Mouse (Mus musculus) CH12.LX (cell line): ENCODE measurements around the gene D17H6S53E. TPM values are rescaled to one million over a fixed set of nuclear protein-coding genes. Genes with fewer than 3 reads are reported as not detected.
A peak's percentile ranks its signal among the peaks of the same experiment; 100 is the strongest.

ENCODE experiments used
- DNase-seq: peaks from one replicate; pipeline ENCODE4 v3.0.0-alpha.2; 2013; ENCODE audit errors: extremely low read depth
- H3K27ac ChIP-seq: 2 replicates; pipeline ENCODE4 v1.5.1; 2012; ENCODE audit warnings: low read depth, mild to moderate bottlenecking, control low read depth, moderate library complexity; ENCODE audit not compliant: insufficient read depth
- H3K27me3 ChIP-seq: replicated peaks from 2 replicates; pipeline ENCODE3; 2012; ENCODE audit warnings: inconsistent platforms
- H3K36me3 ChIP-seq, 2 experiments: replicated peaks in 1 of 2; 2 replicates each; pipeline versions ENCODE3 to v1.6.1; 2012; ENCODE audit warnings: inconsistent platforms in 1 of 2, low read length in 1 of 2, mild to moderate bottlenecking in 1 of 2, mixed read lengths in 1 of 2, moderate library complexity in 1 of 2; ENCODE audit not compliant: control insufficient read depth in 1 of 2, insufficient read depth in 1 of 2
- H3K4me1 ChIP-seq, 2 experiments: 2 replicates each; pipeline ENCODE4 v1.6.1; 2012; ENCODE audit warnings: inconsistent platforms in 1 of 2, moderate library complexity in 1 of 2; ENCODE audit not compliant: insufficient read depth in 2 of 2, control insufficient read depth in 1 of 2
- H3K4me2 ChIP-seq: 2 replicates; pipeline ENCODE4 v1.6.1; 2012; ENCODE audit warnings: low read depth, mild to moderate bottlenecking, control low read depth; ENCODE audit not compliant: poor library complexity, insufficient read depth, severe bottlenecking
- H3K4me3 ChIP-seq, 3 experiments: fragments of 150-350 bp in 1 of 3; sonication (generic) in 1 of 3; replicated peaks in 1 of 3; 2 replicates each; pipeline versions ENCODE3 to v1.5.1; 2011 to 2012; ENCODE audit warnings: low read depth in 2 of 3, low read length in 2 of 3, mild to moderate bottlenecking in 2 of 3, moderate library complexity in 2 of 3, control low read depth in 1 of 3, improper control_type of control experiment in 1 of 3, inconsistent platforms in 1 of 3, mixed read lengths in 1 of 3; ENCODE audit not compliant: poor library complexity in 1 of 3
- H3K79me2 ChIP-seq: replicated peaks from 2 replicates; pipeline ENCODE4 v1.6.1; 2012; ENCODE audit warnings: mild to moderate bottlenecking, moderate library complexity; ENCODE audit not compliant: control insufficient read depth, poor library complexity, insufficient read depth, severe bottlenecking; ENCODE audit errors: extremely low read depth
- H3K9ac ChIP-seq: 2 replicates; pipeline ENCODE4 v1.6.1; 2012; ENCODE audit warnings: low read depth, mild to moderate bottlenecking, control low read depth, moderate library complexity; ENCODE audit not compliant: insufficient read depth
- H3K9me3 ChIP-seq: replicated peaks from 2 replicates; pipeline ENCODE3; 2012; ENCODE audit warnings: low read length, inconsistent platforms, mixed read lengths
- BHLHE40 ChIP-seq: IDR thresholded peaks from 2 replicates; pipeline ENCODE4 v1.6.1; 2011; ENCODE audit warnings: mild to moderate bottlenecking, low read depth, low read length, improper control_type of control experiment
- CHD1 ChIP-seq: IDR thresholded peaks from 2 replicates; pipeline ENCODE4 v1.6.1; 2012; ENCODE audit warnings: low read depth, low read length, improper control_type of control experiment, inconsistent platforms
- CHD2 ChIP-seq: IDR thresholded peaks from 2 replicates; pipeline ENCODE4 v1.6.1; 2011; ENCODE audit warnings: low read length, improper control_type of control experiment
- CTCF ChIP-seq, 2 experiments: IDR thresholded peaks in 1 of 2; conservative IDR thresholded peaks in 1 of 2; 2 replicates each; pipeline ENCODE4 v1.5.1; 2011 to 2012; ENCODE audit warnings: low read depth in 2 of 2, low read length in 2 of 2, improper control_type of control experiment in 1 of 2, inconsistent platforms in 1 of 2, mild to moderate bottlenecking in 1 of 2, moderate library complexity in 1 of 2
- ETS1 ChIP-seq: conservative IDR thresholded peaks from 2 replicates; pipeline ENCODE4 v1.6.1; 2012; ENCODE audit warnings: low read depth, mild to moderate bottlenecking, inconsistent platforms, low read length, improper control_type of control experiment, moderate library complexity
- HCFC1 ChIP-seq: IDR thresholded peaks from 2 replicates; pipeline ENCODE4 v1.6.1; 2012; ENCODE audit warnings: low read depth, mild to moderate bottlenecking, inconsistent platforms, low read length, improper control_type of control experiment
- KAT2A ChIP-seq: IDR thresholded peaks from 2 replicates; pipeline ENCODE4 v1.6.1; 2012; ENCODE audit warnings: low read length, improper control_type of control experiment, inconsistent platforms; ENCODE audit not compliant: insufficient replicate concordance
- MAX ChIP-seq: IDR thresholded peaks from 2 replicates; pipeline ENCODE4 v1.6.1; 2011; ENCODE audit warnings: low read length, improper control_type of control experiment
- MEF2A ChIP-seq: IDR thresholded peaks from 2 replicates; pipeline ENCODE4 v1.6.1; 2014; ENCODE audit warnings: low read depth, mild to moderate bottlenecking, inconsistent platforms, low read length, improper control_type of control experiment, borderline replicate concordance
- MXI1 ChIP-seq: IDR thresholded peaks from 2 replicates; pipeline ENCODE4 v1.6.1; 2011; ENCODE audit warnings: mild to moderate bottlenecking, low read depth, low read length, improper control_type of control experiment
- PAX5 ChIP-seq: IDR thresholded peaks from 2 replicates; pipeline ENCODE4 v1.6.1; 2012; ENCODE audit warnings: low read length, inconsistent platforms, mixed read lengths
- POLR2A ChIP-seq: IDR thresholded peaks from 2 replicates; pipeline ENCODE4 v1.6.1; 2011; ENCODE audit warnings: low read depth, mild to moderate bottlenecking, improper control_type of control experiment, low read length
- RAD21 ChIP-seq: IDR thresholded peaks from 2 replicates; pipeline ENCODE4 v1.6.1; 2011; ENCODE audit warnings: low read depth, mild to moderate bottlenecking, low read length, improper control_type of control experiment, moderate library complexity
- RCOR1 ChIP-seq: conservative IDR thresholded peaks from 2 replicates; pipeline ENCODE4 v1.6.1; 2012; ENCODE audit warnings: low read depth, mild to moderate bottlenecking, inconsistent platforms, low read length, improper control_type of control experiment
- SIN3A ChIP-seq: IDR thresholded peaks from 2 replicates; pipeline ENCODE4 v1.6.1; 2012; ENCODE audit warnings: low read length, improper control_type of control experiment, inconsistent platforms
- SMC3 ChIP-seq: IDR thresholded peaks from 2 replicates; pipeline ENCODE4 v1.6.1; 2011; ENCODE audit warnings: low read depth, low read length, improper control_type of control experiment
- TBP ChIP-seq: conservative IDR thresholded peaks from 2 replicates; pipeline ENCODE4 v1.6.1; 2011; ENCODE audit warnings: low read depth, low read length, improper control_type of control experiment
- TCF12 ChIP-seq: IDR thresholded peaks from 2 replicates; pipeline ENCODE4 v1.6.1; 2014; ENCODE audit warnings: low read depth, mild to moderate bottlenecking, inconsistent platforms, low read length, improper control_type of control experiment
- UBTF ChIP-seq: IDR thresholded peaks from 2 replicates; pipeline ENCODE4 v1.6.1; 2012; ENCODE audit warnings: low read depth, mild to moderate bottlenecking, inconsistent platforms, low read length, improper control_type of control experiment, moderate library complexity
- USF2 ChIP-seq: conservative IDR thresholded peaks from 2 replicates; pipeline ENCODE4 v1.6.1; 2011; ENCODE audit warnings: low read depth, low read length, improper control_type of control experiment
- ZC3H11A ChIP-seq: IDR thresholded peaks from 2 replicates; pipeline ENCODE4 v1.6.1; 2012; ENCODE audit warnings: low read depth, mild to moderate bottlenecking, inconsistent platforms, low read length, improper control_type of control experiment
- ZKSCAN1 ChIP-seq: IDR thresholded peaks from 2 replicates; pipeline ENCODE4 v1.6.1; 2012; ENCODE audit warnings: low read depth, inconsistent platforms, low read length, improper control_type of control experiment, borderline replicate concordance
- ZNF384 ChIP-seq: IDR thresholded peaks from 2 replicates; pipeline ENCODE4 v1.6.1; 2012; ENCODE audit warnings: low read depth, low read length, improper control_type of control experiment, inconsistent platforms
- dilution Hi-C: fragments of 300-500 bp; cut with MboI; formaldehyde crosslinking; loops from 2 replicates; pipeline ENCODE4 v1.14.3; 2020; ENCODE audit warnings: low sequenced_read_pairs; ENCODE audit not compliant: extremely low pct_unique_long_range_greater_than_20kb, extremely low pct_ligation_motif_present
- in situ Hi-C: fragments of 300-500 bp; cut with MboI; formaldehyde crosslinking; loops from 3 replicates; pipeline ENCODE4 v1.14.3; 2019; ENCODE audit warnings: low sequenced_read_pairs, low pct_ligation_motif_present, low pct_unique_long_range_greater_than_20kb, mixed read lengths
- polyA plus RNA-seq: library from polyadenylated mRNA; unstranded; fragments of >175 nt; gene quantifications from 2 replicates; pipeline ENCODE4 v1.2.1, GENCODE M21; 2012; ENCODE audit warnings: low read depth; ENCODE audit not compliant: insufficient read length
- total RNA-seq, 2 experiments: library from RNA; depleted of rRNA; stranded (reverse); fragments of 300-350 nt in 1 of 2; fragments of >200 nt in 1 of 2; gene quantifications; 2 replicates each; pipeline ENCODE4 v1.2.3; 2012 to 2014

The D17H6S53E gene
- total and polyA plus RNA-seq, 3 experiments, result 8.7 to 15.6 (median 11.9) TPM

- no peak for TF ChIP-seq CHD1
- TF ChIP-seq USF2, result no peak
- TF ChIP-seq KAT2A, result no peak
- no peak for TF ChIP-seq PAX5
- peak; percentile 63 for TF ChIP-seq RAD21
- no peak for TF ChIP-seq CHD2
- no peak for TF ChIP-seq TCF12
- TF ChIP-seq RCOR1, result no peak
- peak; percentile 22 to 66; a peak in 2 of 4 replicates for TF ChIP-seq CTCF (conservative IDR thresholded peaks at IDR 0.05 in 1 of 2, IDR thresholded peaks at IDR 0.05 in 1 of 2; ENCODE audit: low read depth in 2 of 2, low read length in 2 of 2)
- TF ChIP-seq UBTF, result no peak
- TF ChIP-seq ZC3H11A, result no peak
- peak; percentile 51 for TF ChIP-seq SMC3
- TF ChIP-seq ZKSCAN1, result no peak
- no peak for TF ChIP-seq MXI1
- no peak for TF ChIP-seq MAX
- no peak for TF ChIP-seq SIN3A
- no peak for TF ChIP-seq ETS1
- no peak for TF ChIP-seq HCFC1
- TF ChIP-seq BHLHE40, result no peak
- TF ChIP-seq MEF2A, result no peak
- no peak for TF ChIP-seq POLR2A
- TF ChIP-seq TBP, result no peak
- TF ChIP-seq ZNF384, result no peak
- dilution Hi-C loops, result no loop called here
- peak; percentile 58 for DNase-seq
- Histone ChIP-seq H3K4me1 (peaks cover 0 to 24% of the 10 kb centered on the region in 2 experiments; a peak in 2 of 4 replicates), H3K27me3 (no peaks in the 10 kb centered on the region), H3K36me3 (peaks cover 44 to 59% of the 10 kb centered on the region in 2 experiments), H3K9me3 (no peaks in the 10 kb centered on the region), H3K79me2 (peaks cover 11% of the 10 kb centered on the region), H3K4me3 (no peak within 1 kb of the TSS), H3K4me2 (no peak within 1 kb of the TSS), H3K27ac (no peak within 1 kb of the TSS), H3K9ac (no peak within 1 kb of the TSS)
- in situ Hi-C loops, result loop anchor here (5.0 to 10.0 kb wide), 2 partner anchors 91 to 117 kb away; partner anchors contain the start of genes Atp6v1g2 and Sapcd1
Observed at GRCm38 (mm10) chr17:35115046-35116019, 10.8 kb upstream of the D17H6S53E start, which contains the start of gene Ly6g5b. Gene Ly6g5b, minus strand, starts transcription at chr17:35115428.
